Mouse (Mus musculus): ENCODE results near the gene Tnrc6c.

GRCm38 (mm10) chr11:117727031-117727430 is 72.9 kb downstream of the Tnrc6c start:
- TF ChIP-seq POLR2A (IDR thresholded peaks at IDR 0.05; ENCODE audit: low read depth, low read length) (no peak), CTCF (IDR thresholded peaks at IDR 0.05; ENCODE audit: extremely low read depth, insufficient read depth, insufficient read length, insufficient replicate concordance) (no peak)
